ENCODE assay signal across 9 mouse cellular contexts in the genomic region with DNA sequence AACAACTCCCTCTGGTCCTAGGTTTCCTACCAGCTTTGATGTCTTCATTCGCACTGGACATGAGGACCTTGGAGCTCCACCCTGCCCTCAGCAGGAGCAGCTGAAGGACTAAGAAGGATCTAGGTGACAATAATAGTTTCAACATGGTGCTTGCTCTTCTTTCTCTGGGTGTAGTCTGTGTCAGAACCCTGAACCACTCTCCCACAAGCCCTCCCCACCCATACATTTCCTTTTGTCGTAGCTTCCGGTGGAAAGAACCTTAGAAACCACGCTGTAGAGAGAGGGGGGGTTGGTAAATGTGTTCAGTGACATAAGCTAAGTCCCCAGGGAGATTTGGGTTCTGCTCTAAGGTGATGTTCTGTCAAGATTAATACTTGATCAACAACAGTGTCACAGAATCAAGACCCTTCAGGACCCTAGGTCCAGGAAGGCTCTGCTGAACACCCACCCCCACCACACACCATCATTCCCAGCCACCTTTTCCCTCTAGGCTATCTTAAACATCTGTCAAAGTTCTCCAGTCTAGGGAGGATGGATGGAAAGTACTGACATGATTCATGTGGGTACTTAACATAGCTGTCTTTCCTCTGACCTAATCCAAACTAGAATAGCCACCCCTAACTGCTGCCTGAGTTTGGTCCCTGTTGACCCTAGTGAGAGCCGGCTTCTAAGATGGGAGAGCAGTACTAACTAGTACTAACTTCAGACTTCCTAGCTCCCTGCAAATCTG. TPM values are rescaled to one million over a fixed set of nuclear protein-coding genes. Genes with fewer than 3 reads are reported as not detected.
A peak's percentile ranks its signal among the peaks of the same experiment; 100 is the strongest.
DNase-seq lines count a peak whose midpoint lies in the region; ATAC-seq and TF ChIP-seq lines count a peak whose summit lies in the region.
"Had no signal": no experiment of that assay in that cellular context is flagged by ENCODE, and none has a peak within 500 bp of the region (broad histone marks: within the 10 kb centered on the region; RNA-seq: fewer than 3 reads in every experiment).

A gene (minus strand): TSS at position 231 of the 730 bp plus-strand sequence.

- H3K9me3 ChIP-seq in kidney, postnatal 0 days (replicated peaks; ENCODE audit: low read length): no peaks in the 10 kb centered on the region
- no peaks in the 10 kb centered on the region for H3K9me3 ChIP-seq in limb, embryonic 14.5 days (ENCODE audit: control insufficient read depth, low read length)
- no peaks in the 10 kb centered on the region for H3K9me3 ChIP-seq in hindbrain, embryonic 13.5 days
- no peaks in the 10 kb centered on the region for H3K9me3 ChIP-seq in forebrain, postnatal 0 days (ENCODE audit: low read length)
- H3K9me3 ChIP-seq: forebrain, embryonic 15.5 days had no signal

- WGBS in kidney, postnatal 0 days: 64% methylated on average over 5 of the region's 5 CpGs
- WGBS in limb, embryonic 14.5 days: 64% methylated on average over 5 of the region's 5 CpGs
- 73% methylated on average over 5 of the region's 5 CpGs for WGBS in hindbrain, embryonic 13.5 days
- WGBS in forebrain, postnatal 0 days: 84% methylated on average over 5 of the region's 5 CpGs

- H3K27me3 ChIP-seq in kidney, postnatal 0 days (ENCODE audit: insufficient read depth, low read length): no peaks in the 10 kb centered on the region
- H3K27me3 ChIP-seq in limb, embryonic 14.5 days (ENCODE audit: control insufficient read depth, insufficient read depth, low read length): no peaks in the 10 kb centered on the region
- H3K27me3 ChIP-seq in hindbrain, embryonic 13.5 days: peaks cover 8% of the 10 kb centered on the region; the same call in 1 of the 2 replicates
- no peaks in the 10 kb centered on the region for H3K27me3 ChIP-seq in forebrain, postnatal 0 days (ENCODE audit: insufficient read depth, low read length)
- H3K27me3 ChIP-seq: forebrain, embryonic 15.5 days had no signal

- H3K36me3 ChIP-seq in kidney, postnatal 0 days (ENCODE audit: insufficient read depth, low read length): no peaks in the 10 kb centered on the region
- no peaks in the 10 kb centered on the region for H3K36me3 ChIP-seq in limb, embryonic 14.5 days (ENCODE audit: control insufficient read depth, insufficient read depth, low read length)
- no peaks in the 10 kb centered on the region for H3K36me3 ChIP-seq in hindbrain, embryonic 13.5 days
- no peaks in the 10 kb centered on the region for H3K36me3 ChIP-seq in forebrain, postnatal 0 days (ENCODE audit: insufficient read depth)
- H3K36me3 ChIP-seq: forebrain, embryonic 15.5 days had no signal

- H3K4me3 ChIP-seq in kidney, postnatal 0 days (replicated peaks; ENCODE audit: low read depth, low read length): no peak within 1 kb of the TSS
- H3K4me3 ChIP-seq in limb, embryonic 14.5 days (replicated peaks; ENCODE audit: low read length): no peak within 1 kb of the TSS
- no peak within 1 kb of the TSS for H3K4me3 ChIP-seq in hindbrain, embryonic 13.5 days
- H3K4me3 ChIP-seq in forebrain, postnatal 0 days (ENCODE audit: low read depth, low read length): no peak within 1 kb of the TSS
- H3K4me3 ChIP-seq: forebrain, embryonic 15.5 days had no signal

- no peak for TF ChIP-seq CTCF in kidney, postnatal 0 days (IDR thresholded peaks at IDR 0.05; ENCODE audit: low read depth)
- no peak for TF ChIP-seq CTCF in forebrain, postnatal 0 days (IDR thresholded peaks at IDR 0.05; ENCODE audit: low read depth)

- no peak for TF ChIP-seq POLR2A in limb, embryonic 14.5 days (IDR thresholded peaks at IDR 0.05; ENCODE audit: borderline replicate concordance, extremely low read depth, insufficient read depth, insufficient read length)

- no peak for ATAC-seq in kidney, postnatal 0 days (replicated peaks; ENCODE audit: low FRiP score, low read depth)
- peak; percentile 83 for ATAC-seq in common myeloid progenitor, adult 5-6 weeks (replicated peaks; ENCODE audit: low read depth, poor library complexity, severe bottlenecking)
- ATAC-seq in limb, embryonic 14.5 days (ENCODE audit: low FRiP score, low read depth): no peak
- peak; percentile 97 for ATAC-seq in neutrophil, adult 5-6 weeks (ENCODE audit: extremely low read depth, insufficient number of reproducible peaks, low FRiP score, poor library complexity, severe bottlenecking)
- ATAC-seq in hindbrain, embryonic 13.5 days (ENCODE audit: low FRiP score): no peak
- ATAC-seq in forebrain, postnatal 0 days: no peak
- ATAC-seq: forebrain, embryonic 15.5 days had no signal

- H3K4me1 ChIP-seq in kidney, postnatal 0 days (replicated peaks; ENCODE audit: insufficient read depth, low read length): 0 out of 2 replicates have a peak, but pooled peaks cover 2% of the 10 kb centered on the region
- H3K4me1 ChIP-seq in limb, embryonic 14.5 days (ENCODE audit: control insufficient read depth, insufficient read depth, low read length): no peaks in the 10 kb centered on the region
- no peaks in the 10 kb centered on the region for H3K4me1 ChIP-seq in hindbrain, embryonic 13.5 days (replicated peaks)
- no peaks in the 10 kb centered on the region for H3K4me1 ChIP-seq in forebrain, postnatal 0 days (ENCODE audit: insufficient read depth)
- H3K4me1 ChIP-seq: forebrain, embryonic 15.5 days had no signal

- no peak within 1 kb of the TSS for H3K9ac ChIP-seq in kidney, postnatal 0 days (ENCODE audit: low read depth, low read length)
- H3K9ac ChIP-seq in limb, embryonic 14.5 days (ENCODE audit: low read depth, low read length, severe bottlenecking): no peak within 1 kb of the TSS
- H3K9ac ChIP-seq in hindbrain, embryonic 13.5 days: no peak within 1 kb of the TSS
- H3K9ac ChIP-seq in forebrain, postnatal 0 days: no peak within 1 kb of the TSS
- H3K9ac ChIP-seq: forebrain, embryonic 15.5 days had no signal

- peak; percentile 16 for DNase-seq in kidney, postnatal 0 days (ENCODE audit: low spot score)
- DNase-seq in kidney, adult 11 months: no peak
- DNase-seq in limb, embryonic 14.5 days (ENCODE audit: low spot score): no peak
- no peak for DNase-seq in forebrain, postnatal 0 days
- no peak for DNase-seq in layer of hippocampus, adult 9-10 months (ENCODE audit: low spot score)

- H3K27ac ChIP-seq in kidney, postnatal 0 days: no peak within 1 kb of the TSS
- no peak within 1 kb of the TSS for H3K27ac ChIP-seq in limb, embryonic 14.5 days (replicated peaks; ENCODE audit: low read depth, low read length)
- H3K27ac ChIP-seq in hindbrain, embryonic 13.5 days: no peak within 1 kb of the TSS
- H3K27ac ChIP-seq in forebrain, postnatal 0 days (ENCODE audit: low read depth, low read length): no peak within 1 kb of the TSS
- H3K27ac ChIP-seq: forebrain, embryonic 15.5 days had no signal

- H3K4me2 ChIP-seq in kidney, postnatal 0 days (ENCODE audit: low read length): peak within 1 kb of the TSS; percentile 18
- no peak within 1 kb of the TSS for H3K4me2 ChIP-seq in limb, embryonic 14.5 days (replicated peaks; ENCODE audit: low read depth, low read length, severe bottlenecking)
- H3K4me2 ChIP-seq in hindbrain, embryonic 13.5 days: no peak within 1 kb of the TSS
- H3K4me2 ChIP-seq in forebrain, postnatal 0 days (ENCODE audit: low read depth): no peak within 1 kb of the TSS
- H3K4me2 ChIP-seq: forebrain, embryonic 15.5 days had no signal

RNA-seq across cellular contexts. Expression of the gene that starts here (rescaled TPM):
- polyA plus RNA-seq in kidney, postnatal 0 days (2015; fragmentation: Nextera tagmentation; extraction: Ambion mirVana): 18.7 and 20.0 TPM in 2 replicates
- 35.9 and 53.9 TPM in 2 replicates for total RNA-seq in common myeloid progenitor, adult 5-6 weeks (2017)
- 14.0 and 14.9 TPM in 2 replicates for polyA plus RNA-seq in limb, embryonic 14.5 days (2012; rRNA removed)
- 14.9 and 15.1 TPM in 2 replicates for polyA plus RNA-seq in limb, embryonic 14.5 days (2014; fragmentation: Nextera tagmentation; extraction: Ambion mirVana)
- 229 and 259 TPM in 2 replicates for total RNA-seq in neutrophil, adult 5-6 weeks (2017)
- polyA plus RNA-seq in hindbrain, embryonic 13.5 days (2015; fragmentation: Nextera tagmentation; extraction: Ambion mirVana): 5.4 and 6.2 TPM in 2 replicates
- 1.2 and 2.6 TPM in 2 replicates for total RNA-seq in forebrain, postnatal 0 days (2014; rRNA removed)
- polyA plus RNA-seq in forebrain, postnatal 0 days (2015; fragmentation: Nextera tagmentation; extraction: Ambion mirVana): 4.2 and 4.5 TPM in 2 replicates

Comparison
In these comparisons a context has a peak if more than half of its experiments do, and no peak if none do; other contexts are left out.
1. RNA of the gene that starts here (total RNA-seq): 229 to 259 TPM in neutrophil, adult 5-6 weeks and 35.9 to 53.9 TPM in common myeloid progenitor, adult 5-6 weeks; 1.2 to 2.6 TPM in forebrain, postnatal 0 days; every median in the first group is over 10 times any median in the second.
2. ATAC-seq: peak in common myeloid progenitor, adult 5-6 weeks (single experiment) and neutrophil, adult 5-6 weeks (single experiment); none in kidney, postnatal 0 days (single experiment), limb, embryonic 14.5 days (single experiment), hindbrain, embryonic 13.5 days (single experiment) and forebrain, postnatal 0 days (single experiment).